Mouse (Mus musculus) thymus, adult 18-20 months (tissue): Measurements from ENCODE around the gene Smyd3.
A peak's percentile ranks its signal among the peaks of the same experiment; 100 is the strongest.

Experiments
- DNase-seq, 2 experiments: peaks; one replicate each; pipeline ENCODE4 v3.0.0; 2022; ENCODE audit warnings: mixed read lengths in 2 of 2

Smyd3 gene

GRCm38 (mm10) chr1:179516941-179517712 lies 714 bp downstream of the Smyd3 start:
- peak in 1 of 2 experiments; percentile 21 for DNase-seq

- no peak for DNase-seq
Measured at GRCm38 (mm10) chr1:179511895-179512294, 5.9 kb downstream of the Smyd3 start.

- DNase-seq: no peak
Measured at GRCm38 (mm10) chr1:179510546-179511340, 7.1 kb downstream of the Smyd3 start.

DNA sequence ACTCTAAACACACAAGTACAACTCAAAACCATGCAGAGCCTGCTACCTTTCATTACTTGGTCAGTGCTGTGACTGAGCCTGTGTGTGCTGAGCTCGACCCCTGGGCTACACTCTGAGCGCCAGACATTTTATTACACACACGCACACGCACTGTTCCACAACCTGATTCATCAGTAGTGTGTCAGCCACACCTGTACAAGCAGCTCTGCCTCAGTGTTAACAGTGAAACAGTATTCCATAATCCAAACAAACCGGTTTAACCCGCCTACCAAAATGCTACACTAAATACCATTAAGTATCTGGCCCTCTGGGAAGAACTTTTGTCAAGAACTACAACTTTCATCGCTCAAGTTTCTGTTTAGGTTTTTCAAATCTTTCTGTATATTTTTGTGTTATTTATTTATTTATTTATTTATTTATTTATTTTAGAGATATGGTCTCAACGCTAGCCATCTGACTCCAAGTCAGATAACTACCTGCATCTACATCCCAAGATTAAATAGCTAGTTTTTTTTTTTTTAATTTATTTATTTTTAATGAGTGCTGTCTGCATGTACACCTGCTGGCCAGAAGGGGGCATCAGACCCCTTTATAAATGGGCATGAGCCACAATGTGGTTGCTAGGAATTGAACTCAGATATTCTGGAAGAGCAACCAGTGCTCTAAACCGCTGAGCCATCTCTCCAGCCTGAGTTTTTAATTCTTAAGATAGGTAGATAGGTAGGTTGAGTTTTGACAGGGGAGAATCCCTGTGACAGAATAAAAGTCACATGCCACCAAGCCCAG lies 11.1 kb downstream of the Smyd3 start:
- no peak for DNase-seq

DNA sequence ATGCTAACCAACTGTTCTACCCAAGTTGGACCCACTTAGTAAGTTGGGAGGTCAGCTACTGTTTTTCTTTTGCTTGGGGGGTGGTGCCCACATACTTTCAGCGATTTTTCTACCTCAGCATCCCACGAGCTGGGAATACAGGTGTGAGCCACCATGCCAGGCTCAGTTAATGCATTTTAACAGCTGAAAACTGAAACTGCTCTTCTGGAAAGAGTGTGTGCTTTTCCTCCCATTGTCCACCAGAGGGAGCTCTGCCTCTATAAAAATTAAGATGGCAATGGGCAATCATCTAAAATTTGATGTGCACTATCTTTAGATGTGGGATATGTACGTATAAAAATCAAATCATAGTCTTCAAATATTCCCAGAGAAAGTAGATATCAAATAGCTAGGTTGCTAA lies 15.3 kb downstream of the Smyd3 start:
- no peak for DNase-seq

DNA sequence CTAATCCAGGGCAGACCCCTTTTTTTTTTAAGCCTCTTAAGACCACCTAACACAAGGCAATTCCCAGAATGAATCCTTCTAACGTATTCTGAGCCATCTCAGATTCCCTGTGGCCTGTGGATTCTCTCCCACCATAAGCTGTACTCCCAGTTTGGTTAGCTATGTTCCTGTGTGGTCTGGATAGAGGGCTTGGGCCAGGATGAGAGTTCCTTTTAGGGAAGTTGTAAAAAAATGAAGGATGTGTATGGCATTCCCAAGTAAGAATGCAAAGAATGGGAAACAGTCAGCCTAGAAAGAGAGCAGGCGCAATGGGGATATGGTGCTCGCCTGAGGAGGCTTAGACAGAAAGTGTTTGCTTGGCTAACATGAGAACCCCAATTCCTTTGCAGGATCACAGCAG lies 18.6 kb downstream of the Smyd3 start:
- no peak for DNase-seq

DNA sequence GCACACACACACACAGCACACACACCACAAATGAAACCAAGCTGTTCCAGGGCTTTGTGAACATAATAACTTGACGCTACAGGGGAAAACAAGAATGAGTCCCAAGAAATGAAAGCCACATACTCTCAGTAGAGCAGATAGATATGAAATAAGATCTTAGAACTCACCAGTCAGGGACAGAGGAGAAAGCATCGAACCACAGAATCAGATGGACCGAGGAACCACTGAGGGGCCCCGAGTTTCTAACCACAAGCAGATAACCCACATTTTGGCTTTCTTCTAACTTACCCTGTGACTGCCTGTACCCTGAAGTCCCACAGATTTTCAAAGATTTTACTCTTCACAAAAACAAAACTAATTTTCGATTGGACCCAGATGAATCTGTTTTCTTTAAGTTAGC lies 24.9 kb downstream of the Smyd3 start:
- DNase-seq: no peak

GRCm38 (mm10) chr1:179488520-179488919 lies 29.3 kb downstream of the Smyd3 start:
- DNase-seq: no peak

DNA sequence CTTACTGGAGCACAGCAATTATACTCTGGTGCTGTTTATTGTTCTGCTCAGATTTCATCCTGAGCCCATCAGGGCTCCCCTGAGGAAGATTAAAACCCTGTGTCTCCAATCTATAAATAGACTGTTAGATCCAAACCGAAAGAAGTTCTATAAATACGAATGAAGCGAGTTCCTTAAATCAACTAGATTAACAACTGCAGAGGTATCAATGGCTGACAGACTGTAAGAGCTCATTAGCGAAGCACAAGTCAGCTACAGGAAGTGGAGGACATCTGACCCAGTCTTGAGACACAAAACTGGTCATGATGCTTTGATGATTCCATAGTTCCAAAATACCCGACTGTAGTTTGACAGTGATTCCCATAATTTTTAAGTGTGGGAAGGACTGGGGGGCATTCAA lies 29.9 kb downstream of the Smyd3 start:
- DNase-seq: no peak

- no peak for DNase-seq
Measured at GRCm38 (mm10) chr1:179487238-179487637, 30.6 kb downstream of the Smyd3 start.

GRCm38 (mm10) chr1:179485784-179486540 lies 31.9 kb downstream of the Smyd3 start:
- DNase-seq: no peak

- DNase-seq: no peak
Measured at GRCm38 (mm10) chr1:179480862-179481261, 37.0 kb downstream of the Smyd3 start.

GRCm38 (mm10) chr1:179477157-179477902 lies 40.5 kb downstream of the Smyd3 start:
- no peak for DNase-seq

- no peak for DNase-seq
Measured at GRCm38 (mm10) chr1:179476461-179477156, 41.2 kb downstream of the Smyd3 start.

DNA sequence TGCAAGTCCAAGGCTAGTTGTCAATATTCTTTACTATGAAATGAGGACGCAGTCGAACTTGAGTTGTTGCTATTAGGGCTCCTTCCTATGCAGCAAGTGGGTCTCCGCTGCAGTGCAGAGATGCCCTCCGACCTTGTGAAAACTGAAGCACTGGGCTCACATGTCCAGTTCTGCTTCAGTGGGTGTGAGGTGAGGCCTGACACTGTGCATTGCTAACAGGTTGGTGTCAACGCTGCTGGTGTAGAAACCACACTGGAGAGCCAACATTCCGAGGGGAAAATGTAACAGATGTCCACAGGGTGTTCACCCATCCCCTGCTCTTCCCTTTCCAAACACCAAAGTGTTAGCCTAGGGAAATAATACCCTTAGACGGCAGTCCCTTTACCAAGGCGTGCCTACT lies 43.1 kb downstream of the Smyd3 start:
- DNase-seq: no peak

GRCm38 (mm10) chr1:179473920-179474643 lies 43.8 kb downstream of the Smyd3 start:
- DNase-seq: no peak

DNA sequence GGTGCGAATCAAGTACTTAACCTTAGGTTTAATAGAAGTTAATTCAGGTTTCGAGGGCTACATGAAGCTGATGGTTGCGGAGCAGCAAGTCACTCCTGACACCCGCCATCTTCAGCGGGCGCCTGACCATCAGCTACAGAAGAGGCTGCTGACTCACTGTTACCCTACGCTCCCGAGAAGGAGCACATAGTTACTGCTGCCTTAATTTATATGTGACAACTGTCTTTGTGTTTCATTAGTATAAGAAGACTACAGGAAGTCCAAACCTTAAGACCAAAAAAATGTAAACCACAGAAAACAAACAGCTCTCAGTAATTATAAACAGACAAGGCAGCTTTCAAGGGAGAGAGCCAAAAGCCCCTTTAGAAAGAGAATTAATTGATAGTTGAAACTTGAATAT lies 49.9 kb downstream of the Smyd3 start:
- no peak for DNase-seq

GRCm38 (mm10) chr1:179462376-179462775 lies 55.5 kb downstream of the Smyd3 start:
- no peak for DNase-seq

DNA sequence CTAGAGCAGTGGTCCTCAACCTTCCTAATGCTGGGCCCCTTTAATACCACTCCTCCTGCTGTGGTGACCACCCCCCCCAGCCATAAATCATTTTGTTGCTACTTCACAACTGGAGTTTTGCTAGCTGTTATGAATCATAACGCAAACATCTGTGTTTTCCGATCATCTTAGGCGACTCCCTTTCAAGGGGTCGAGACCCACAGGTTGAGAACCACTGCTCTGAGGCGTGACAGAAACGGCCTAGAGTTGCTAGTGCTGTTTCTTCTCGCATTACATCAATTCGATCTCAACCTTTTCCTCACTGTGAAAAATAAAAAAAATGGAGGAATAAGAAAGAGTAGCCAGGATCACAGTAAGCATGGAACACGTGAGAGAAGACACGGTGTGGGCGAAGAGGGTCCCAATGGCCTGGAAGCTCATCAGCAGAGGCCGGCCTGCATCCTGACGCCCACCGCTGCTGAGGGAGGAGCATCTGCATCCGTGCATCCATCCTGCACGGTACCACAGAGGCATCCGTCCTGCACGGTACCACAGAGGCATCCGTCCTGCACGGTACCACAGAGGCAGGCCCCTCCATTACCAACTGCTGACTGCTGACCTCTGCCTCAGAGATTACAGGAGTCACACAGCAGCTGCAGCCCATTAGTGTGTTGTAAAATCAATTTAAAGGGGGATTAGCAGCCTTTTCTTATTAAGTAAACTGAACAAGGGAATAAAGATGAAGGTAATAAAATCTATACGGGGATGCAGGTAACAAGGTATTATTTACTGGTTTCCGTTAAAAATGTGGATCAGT lies 56.6 kb downstream of the Smyd3 start:
- DNase-seq: no peak

GRCm38 (mm10) chr1:179458987-179459368 lies 58.9 kb downstream of the Smyd3 start:
- no peak for DNase-seq
